Mouse (Mus musculus) lung, adult 2 months (tissue): ENCODE measurements at regions not wholly inside any gene's neighbourhood (a gene's known extent, or its start where the extent isn't known, plus 50 kb on each side); places are given as distances from the start of the nearest gene placed in this dataset.

Experiments used
- CTCF ChIP-seq: fragments of 200-500 bp; IDR thresholded peaks from 2 replicates; pipeline ENCODE4 v1.5.1; 2011; ENCODE audit warnings: mild to moderate bottlenecking, low read length, control low read depth; ENCODE audit not compliant: insufficient read depth
- POLR2A ChIP-seq: fragments of 200-500 bp; IDR thresholded peaks from 2 replicates; pipeline ENCODE4 v1.6.1; 2011; ENCODE audit warnings: low read depth, mild to moderate bottlenecking, control low read depth, low read length, borderline replicate concordance; ENCODE audit errors: extremely low read depth

- no peak for TF ChIP-seq CTCF
- TF ChIP-seq POLR2A, result no peak
Measured at GRCm38 (mm10) chr4:54072932-54073331, 247.1 kb downstream of the Tmem38b start.
